Mouse (Mus musculus) forebrain, embryonic 14.5 days (tissue): ENCODE data around the gene Cpeb4. TPM values are rescaled to one million over a fixed set of nuclear protein-coding genes. Genes with fewer than 3 reads are reported as not detected.
A peak's percentile ranks its signal among the peaks of the same experiment; 100 is the strongest.

Source experiments
- ATAC-seq: fragments of 200-750 bp; cut with Nextera tagmentation; 2 replicates; pipeline ENCODE4 v1.8.0; 2017; ENCODE audit warnings: mild to moderate bottlenecking, moderate library complexity
- DNase-seq: peaks from one replicate; pipeline ENCODE4 v3.0.0-alpha.2; 2015; ENCODE audit warnings: low spot score
- H3K27ac ChIP-seq: fragments of 300-500 bp; sonication (generic); 2 replicates; pipeline ENCODE4 v1.5.1; 2014; ENCODE audit warnings: low read depth, mild to moderate bottlenecking, control low read depth, low read length, moderate library complexity
- H3K27me3 ChIP-seq: fragments of 300-500 bp; sonication (generic); replicated peaks from 2 replicates; pipeline ENCODE4 v1.6.1; 2014; ENCODE audit warnings: low read length, control low read depth, mixed read lengths; ENCODE audit not compliant: control insufficient read depth, insufficient read depth
- H3K36me3 ChIP-seq: fragments of 300-500 bp; sonication (generic); 2 replicates; pipeline ENCODE4 v1.6.1; 2014; ENCODE audit warnings: low read length, control low read depth; ENCODE audit not compliant: control insufficient read depth, insufficient read depth
- H3K4me1 ChIP-seq: fragments of 300-500 bp; sonication (generic); 2 replicates; pipeline ENCODE4 v1.6.1; 2014; ENCODE audit warnings: antibody characterized with exemption, low read length, control low read depth; ENCODE audit not compliant: control insufficient read depth, insufficient read depth
- H3K4me2 ChIP-seq: fragments of 300-500 bp; sonication (generic); 2 replicates; pipeline ENCODE4 v1.6.1; 2014; ENCODE audit warnings: mild to moderate bottlenecking, control low read depth, low read length
- H3K4me3 ChIP-seq: fragments of 300-500 bp; sonication (generic); 2 replicates; pipeline ENCODE4 v1.5.1; 2014; ENCODE audit warnings: low read depth, low read length, control low read depth
- H3K9ac ChIP-seq: fragments of 300-500 bp; sonication (generic); 2 replicates; pipeline ENCODE4 v1.6.1; 2014; ENCODE audit warnings: mild to moderate bottlenecking, low read length, control low read depth, moderate library complexity
- H3K9me3 ChIP-seq: fragments of 300-500 bp; sonication (generic); replicated peaks from 2 replicates; pipeline ENCODE4 v1.6.1; 2016; ENCODE audit warnings: low read length, control low read depth, mixed read lengths; ENCODE audit not compliant: control insufficient read depth
- WGBS: fragments of 180-500 bp; shearing (Covaris S2); extraction: QIAGEN DNeasy Blood & Tissue Kit; methylation state at CpG from one replicate; pipeline ENCODE4 v1.1.7; 2014; 5-methylcytosine and 5-hydroxymethylcytosine counted together
- polyA plus RNA-seq: library from polyadenylated mRNA; unstranded; fragments of >200 nt; fragmentation: Nextera tagmentation; extraction: Ambion mirVana; gene quantifications from 2 replicates; pipeline ENCODE4 v1.2.1, GENCODE M21; 2014

Cpeb4 gene
- polyA plus RNA-seq, 1 experiment from 2014 or later, result 18.5 TPM

DNA sequence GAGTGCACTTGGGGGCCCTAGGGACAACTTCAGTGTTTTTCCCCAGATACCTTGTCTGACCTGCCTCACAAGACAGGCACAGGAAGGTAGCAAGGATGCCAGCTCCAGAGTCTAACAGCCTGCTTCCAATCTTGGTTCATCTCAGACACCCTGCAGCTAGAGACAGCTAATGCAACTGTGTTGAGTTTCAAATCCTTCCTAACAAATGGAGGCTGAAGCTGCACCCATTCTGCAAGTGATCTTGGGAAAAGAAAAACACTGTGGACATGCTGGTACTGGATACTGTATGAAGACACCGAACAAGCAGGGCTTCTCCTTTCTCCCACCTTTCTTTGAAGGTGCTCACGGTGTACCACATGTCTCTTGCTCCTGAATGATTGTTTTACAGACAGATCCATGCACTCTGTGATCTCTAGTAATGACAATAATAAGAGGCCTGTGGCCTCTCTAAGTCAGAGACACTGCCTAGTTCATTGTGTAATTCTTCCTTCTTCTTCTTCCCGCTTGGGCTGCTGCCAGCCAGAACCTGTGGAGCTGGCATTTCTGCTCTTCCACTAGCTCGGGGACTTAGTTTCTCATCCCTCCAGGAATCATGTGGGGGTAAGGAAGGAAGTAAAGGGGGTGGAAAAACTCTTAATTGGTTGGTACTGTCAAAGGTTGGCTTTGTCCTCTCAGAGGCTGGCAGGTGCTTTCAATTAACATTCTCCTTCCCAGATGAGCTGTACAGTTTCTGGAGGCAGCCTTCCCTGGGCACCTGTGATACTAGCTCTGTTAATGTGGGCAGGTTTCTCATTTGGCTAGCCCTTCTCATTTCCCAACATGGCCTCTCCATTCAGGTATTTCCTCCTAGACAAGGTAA lies 20.1 kb upstream of the Cpeb4 start:
- Histone ChIP-seq H3K9me3 (no peaks in the 10 kb centered on the region), H3K36me3 (no peaks in the 10 kb centered on the region), H3K9ac (no peak overlapping the region), H3K4me3 (no peak overlapping the region), H3K4me2 (no peak overlapping the region), H3K27ac (no peak overlapping the region), H3K4me1 (peaks cover 10% of the 10 kb centered on the region; the same call in 1 of the 2 replicates), H3K27me3 (no peaks in the 10 kb centered on the region)
- DNase-seq (no peak), ATAC-seq (no peak)
- WGBS, result 70% methylated on average over 4 of the region's 4 CpGs

DNA sequence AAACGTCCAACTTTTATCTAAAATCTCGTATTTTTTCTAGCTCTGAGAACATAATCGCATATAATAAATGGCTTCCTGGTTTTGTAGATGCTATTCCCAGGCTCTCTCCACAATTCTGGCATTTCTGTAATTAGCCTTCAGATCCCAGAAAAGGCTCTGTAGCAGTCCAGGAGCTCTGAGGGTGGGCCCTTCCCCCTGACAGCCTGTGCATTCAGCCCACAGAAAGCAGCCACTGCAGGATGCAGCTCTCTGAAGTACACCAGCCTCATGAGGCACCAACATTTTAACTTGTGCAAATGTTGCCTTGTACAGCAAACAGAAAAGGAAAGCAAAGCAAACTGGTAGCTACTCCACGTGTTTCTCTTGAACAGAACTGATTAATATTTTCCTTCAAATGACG lies 17.1 kb upstream of the Cpeb4 start:
- H3K4me3 ChIP-seq, result no peak overlapping the region
- no peak for DNase-seq
- H3K36me3 ChIP-seq, result no peaks in the 10 kb centered on the region
- no peak overlapping the region for H3K4me2 ChIP-seq
- no peaks in the 10 kb centered on the region for H3K4me1 ChIP-seq
- H3K27ac ChIP-seq, result no peak overlapping the region
- no peaks in the 10 kb centered on the region for H3K27me3 ChIP-seq
- H3K9me3 ChIP-seq, result no peaks in the 10 kb centered on the region
- ATAC-seq, result no peak
- no peak overlapping the region for H3K9ac ChIP-seq
- WGBS, result 63% methylated on average over 5 of the region's 5 CpGs

DNA sequence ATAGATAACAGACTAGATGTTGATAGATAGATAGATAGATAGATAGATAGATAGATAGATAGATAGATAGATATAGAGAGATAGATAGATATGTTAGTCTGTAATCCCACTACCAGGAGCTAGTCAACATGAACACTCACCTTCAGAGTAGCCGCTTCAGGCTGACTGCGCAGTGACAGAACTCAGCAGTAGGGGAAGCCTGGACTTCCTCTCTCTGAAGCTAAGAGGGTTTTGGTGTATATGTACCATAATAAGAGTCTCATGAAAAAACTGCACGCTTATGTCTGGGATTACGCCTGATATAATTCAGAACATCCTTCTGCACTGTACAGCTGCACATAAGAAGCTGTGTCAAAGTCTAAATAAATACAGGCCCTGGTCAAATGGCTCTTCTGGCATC lies 14.5 kb upstream of the Cpeb4 start:
- Histone ChIP-seq H3K4me1 (no peaks in the 10 kb centered on the region), H3K27me3 (no peaks in the 10 kb centered on the region), H3K9ac (no peak overlapping the region), H3K27ac (no peak overlapping the region), H3K36me3 (no peaks in the 10 kb centered on the region), H3K9me3 (no peaks in the 10 kb centered on the region), H3K4me2 (no peak overlapping the region), H3K4me3 (no peak overlapping the region)
- WGBS, result 96% methylated on average over 4 of the region's 4 CpGs
- DNase-seq (no peak), ATAC-seq (no peak)

DNA sequence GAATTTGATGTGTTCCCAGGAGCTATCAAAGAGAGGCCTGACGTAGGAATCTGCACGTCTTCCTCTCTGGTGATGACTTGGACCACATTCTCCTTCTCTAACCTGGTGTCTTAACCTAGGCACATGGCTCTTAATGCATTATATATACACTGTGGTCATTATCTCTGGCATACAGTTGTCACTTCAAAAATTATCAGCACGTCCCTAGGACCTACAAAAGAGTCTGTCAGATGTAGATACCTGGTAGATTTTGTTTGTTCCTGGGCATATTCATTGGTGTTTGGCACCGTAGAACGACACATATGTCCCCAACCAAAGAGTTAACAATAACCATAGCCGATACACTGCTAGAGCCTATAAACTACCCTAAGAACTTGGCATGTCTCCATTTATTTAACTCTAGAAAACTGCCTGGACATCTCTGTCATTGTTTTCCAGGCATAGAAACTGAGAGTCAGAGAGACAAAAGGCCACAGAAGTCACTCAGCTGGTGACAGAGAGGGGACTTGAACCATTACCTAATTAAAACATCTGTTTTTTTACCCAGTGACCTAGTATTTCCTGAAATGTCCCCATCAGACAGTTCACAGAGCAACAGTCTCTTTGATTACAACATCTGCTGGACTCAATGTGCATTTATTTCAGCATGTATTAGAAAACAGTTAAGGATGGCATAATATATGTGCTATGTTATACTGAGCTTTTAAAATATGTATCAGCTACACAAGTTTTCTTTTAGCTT lies 10.7 kb upstream of the Cpeb4 start:
- H3K9me3 ChIP-seq, result no peaks in the 10 kb centered on the region
- ATAC-seq, result no peak
- H3K4me2 ChIP-seq, result no peak overlapping the region
- H3K36me3 ChIP-seq, result no peaks in the 10 kb centered on the region
- no peak overlapping the region for H3K9ac ChIP-seq
- DNase-seq, result no peak
- no peaks in the 10 kb centered on the region for H3K27me3 ChIP-seq
- no peak overlapping the region for H3K4me3 ChIP-seq
- no peaks in the 10 kb centered on the region for H3K4me1 ChIP-seq
- 84% methylated on average over 6 of the region's 6 CpGs for WGBS
- H3K27ac ChIP-seq, result no peak overlapping the region

DNA sequence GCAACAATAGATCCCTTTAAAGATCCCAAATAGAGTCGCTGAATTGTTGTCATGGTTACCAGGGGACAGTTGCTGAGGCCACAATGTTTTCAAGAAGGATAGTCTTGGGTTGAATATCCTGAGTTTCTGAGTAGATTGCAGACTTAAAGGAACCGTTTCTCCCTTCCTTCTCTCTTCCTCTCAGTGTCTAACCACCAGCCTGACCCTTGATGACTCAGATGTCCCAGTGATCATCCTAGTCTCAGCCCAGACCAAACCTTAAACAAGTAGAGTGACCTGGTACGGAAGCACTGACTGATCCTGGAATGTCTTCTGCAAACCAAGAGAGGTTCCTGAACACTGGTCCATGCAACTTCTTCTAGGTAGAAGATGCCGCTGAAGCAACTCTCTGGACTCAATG lies 4.0 kb upstream of the Cpeb4 start:
- ATAC-seq (no peak), DNase-seq (no peak)
- Histone ChIP-seq H3K4me3 (no peak overlapping the region), H3K9me3 (no peaks in the 10 kb centered on the region), H3K36me3 (no peaks in the 10 kb centered on the region), H3K4me1 (peaks cover 14% of the 10 kb centered on the region), H3K27me3 (no peaks in the 10 kb centered on the region), H3K4me2 (no peak overlapping the region), H3K9ac (no peak overlapping the region), H3K27ac (no peak overlapping the region)
- WGBS, result 68% methylated on average over 4 of the region's 4 CpGs

DNA sequence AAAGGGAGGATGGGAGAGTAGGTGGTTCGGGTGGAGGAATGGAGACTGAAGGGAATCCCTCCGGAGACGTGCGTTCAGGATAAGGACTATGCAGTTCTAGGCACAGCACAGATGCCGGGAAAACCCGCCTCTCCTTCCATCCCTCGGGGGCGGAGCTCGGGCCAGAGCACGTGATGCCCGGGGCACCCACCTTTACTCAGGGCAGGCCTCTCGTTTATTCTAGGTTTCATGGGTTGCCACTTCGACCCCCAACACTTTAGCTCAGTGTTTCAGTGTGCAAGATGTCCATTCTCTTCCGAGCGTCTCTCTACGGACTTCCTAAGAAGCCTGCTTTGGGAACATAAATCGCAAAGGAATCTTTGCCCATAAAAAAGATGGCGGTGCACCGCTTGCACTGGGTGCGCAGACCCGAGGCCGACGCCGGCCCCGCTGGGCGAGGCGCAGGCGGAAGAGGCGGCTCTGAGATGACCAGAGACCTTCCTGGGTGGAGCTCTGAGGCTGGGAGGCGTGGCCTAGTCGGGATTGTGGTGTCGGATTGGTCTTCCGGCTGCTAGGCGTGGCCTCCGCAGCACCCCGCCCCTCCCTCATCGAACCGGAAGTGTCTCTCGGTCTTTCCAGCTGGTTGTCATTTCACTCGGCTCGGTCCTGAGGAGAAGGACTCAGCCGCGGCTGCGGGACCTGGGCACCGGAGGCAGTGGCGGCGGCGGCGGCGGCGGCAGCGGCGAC lies 1.6 kb upstream of the Cpeb4 start:
- Histone ChIP-seq H3K27ac (peak overlapping the region; percentile 94), H3K9ac (peak overlapping the region; percentile 93), H3K9me3 (no peaks in the 10 kb centered on the region), H3K4me3 (peak overlapping the region; percentile 79), H3K27me3 (no peaks in the 10 kb centered on the region), H3K4me2 (peak overlapping the region; percentile 71), H3K4me1 (peaks cover 20% of the 10 kb centered on the region), H3K36me3 (no peaks in the 10 kb centered on the region)
- under 1% methylated on average over 53 of the region's 53 CpGs for WGBS
- ATAC-seq, result peak; percentile 100
- peak; percentile 100 for DNase-seq

DNA sequence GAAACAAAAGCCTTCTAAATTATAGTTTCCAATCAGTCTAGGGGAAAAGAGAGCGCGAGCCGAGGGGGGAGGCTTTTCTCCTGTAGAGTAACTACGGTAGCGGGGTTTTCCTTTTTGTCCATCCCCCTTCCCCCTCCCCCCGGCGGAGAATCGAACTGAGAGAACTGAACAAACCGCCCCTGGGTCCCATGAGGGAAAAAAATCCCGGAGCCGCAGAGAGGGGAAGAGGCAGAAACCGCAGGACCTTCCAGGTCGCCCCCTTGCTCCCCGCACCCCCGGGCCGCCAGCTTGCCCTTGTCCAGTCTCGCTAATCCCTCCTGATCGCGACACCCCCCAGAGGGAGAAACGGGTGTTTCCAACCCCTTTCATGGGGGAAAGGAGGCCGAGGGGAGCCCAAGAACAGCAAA lies 873 bp upstream of the Cpeb4 start:
- Histone ChIP-seq H3K4me1 (peaks cover 21% of the 10 kb centered on the region), H3K27ac (peak overlapping the region; percentile 94), H3K9me3 (no peaks in the 10 kb centered on the region), H3K27me3 (no peaks in the 10 kb centered on the region), H3K9ac (peak overlapping the region; percentile 93), H3K4me2 (peak overlapping the region; percentile 71), H3K4me3 (peak overlapping the region; percentile 79), H3K36me3 (no peaks in the 10 kb centered on the region)
- under 1% methylated on average over 21 of the region's 21 CpGs for WGBS
- peak; percentile 9 for ATAC-seq
- DNase-seq, result peak; percentile 59

DNA sequence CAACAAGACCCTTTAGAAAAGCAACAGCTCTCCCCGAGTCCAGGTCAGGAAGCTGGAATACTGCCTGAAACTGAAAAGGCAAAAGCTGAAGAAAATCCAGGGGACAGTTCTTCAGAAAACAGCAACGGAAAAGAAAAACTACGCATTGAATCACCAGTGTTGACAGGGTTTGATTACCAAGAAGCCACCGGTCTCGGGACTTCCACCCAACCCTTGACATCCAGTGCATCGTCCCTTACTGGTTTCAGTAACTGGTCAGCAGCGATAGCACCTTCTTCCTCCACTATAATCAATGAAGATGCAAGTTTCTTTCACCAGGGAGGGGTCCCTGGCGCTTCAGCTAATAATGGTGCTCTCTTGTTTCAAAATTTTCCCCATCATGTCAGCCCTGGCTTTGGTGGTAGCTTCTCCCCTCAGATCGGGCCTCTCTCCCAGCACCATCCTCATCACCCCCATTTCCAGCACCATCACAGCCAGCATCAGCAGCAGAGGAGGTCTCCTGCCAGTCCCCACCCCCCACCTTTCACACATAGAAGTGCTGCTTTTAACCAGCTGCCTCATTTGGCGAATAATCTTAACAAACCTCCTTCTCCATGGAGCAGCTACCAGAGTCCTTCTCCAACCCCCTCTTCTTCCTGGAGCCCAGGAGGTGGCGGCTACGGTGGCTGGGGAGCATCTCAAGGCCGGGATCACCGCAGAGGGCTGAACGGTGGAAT lies 693 bp downstream of the Cpeb4 start:
- Histone ChIP-seq H3K4me1 (peaks cover 23% of the 10 kb centered on the region), H3K9me3 (no peaks in the 10 kb centered on the region), H3K9ac (peak overlapping the region; percentile 61), H3K4me2 (peak overlapping the region; percentile 71), H3K4me3 (peak overlapping the region; percentile 79), H3K36me3 (no peaks in the 10 kb centered on the region), H3K27ac (0 out of 2 replicates have a peak overlapping the region, but pooled peaks have one; percentile 9), H3K27me3 (no peaks in the 10 kb centered on the region)
- WGBS, result 72% methylated on average over 15 of the region's 15 CpGs
- ATAC-seq (no peak), DNase-seq (peak; percentile 50)
